Mouse (Mus musculus): Measurements from ENCODE around the gene Hyal2. TPM values are rescaled to one million over a fixed set of nuclear protein-coding genes. Genes with fewer than 3 reads are reported as not detected.

Gene Hyal2
- polyA plus RNA-seq, 1 experiment from 2014 or later: 85.4 TPM

DNA sequence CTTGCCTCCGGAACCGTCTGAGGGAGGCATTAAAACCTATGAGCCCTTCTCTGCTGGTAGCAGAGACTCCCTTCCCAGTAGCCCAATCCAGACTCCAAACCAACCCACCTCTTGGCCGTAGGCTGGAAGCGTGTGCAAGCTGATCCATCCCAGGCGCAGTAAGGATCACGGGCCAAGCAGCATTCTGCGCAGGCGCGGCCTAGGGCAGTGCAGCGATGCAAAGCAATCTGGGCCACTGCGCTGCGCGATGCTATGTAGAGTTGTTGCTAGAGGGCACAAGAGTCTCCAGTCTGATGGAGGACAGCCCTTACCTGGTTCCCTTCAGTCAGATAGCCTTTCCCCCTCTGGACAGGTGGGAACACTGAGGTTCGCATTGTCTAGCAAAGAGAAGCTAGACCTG lies 32.1 kb downstream of the Hyal2 start:
- WGBS: 81% methylated on average over 14 of the region's 14 CpGs
- Histone ChIP-seq H3K4me3 (no peak overlapping the region), H3K9ac (no peak overlapping the region), H3K27me3 (no peaks in the 10 kb centered on the region), H3K4me1 (peaks cover 17% of the 10 kb centered on the region), H3K27ac (no peak overlapping the region), H3K4me2 (no peak overlapping the region), H3K9me3 (replicated peaks) (no peaks in the 10 kb centered on the region), H3K36me3 (ENCODE audit: poor library complexity, severe bottlenecking) (no peaks in the 10 kb centered on the region)
- no peak for ATAC-seq

- WGBS: 79% methylated on average over 12 of the region's 12 CpGs
- H3K4me2 ChIP-seq: no peak overlapping the region
- H3K27ac ChIP-seq: no peak overlapping the region
- no peaks in the 10 kb centered on the region for H3K27me3 ChIP-seq
- H3K9ac ChIP-seq: no peak overlapping the region
- H3K4me1 ChIP-seq: peaks cover 23% of the 10 kb centered on the region
- H3K9me3 ChIP-seq (replicated peaks): no peaks in the 10 kb centered on the region
- H3K4me3 ChIP-seq: no peak overlapping the region
- ATAC-seq: no peak
- H3K36me3 ChIP-seq (ENCODE audit: poor library complexity, severe bottlenecking): no peaks in the 10 kb centered on the region
These were observed 33.0 kb downstream of the Hyal2 start for GRCm38 (mm10) chr9:107600745-107601144.

GRCm38 (mm10) chr9:107601275-107601674 lies 33.5 kb downstream of the Hyal2 start:
- no peak overlapping the region for H3K9ac ChIP-seq
- WGBS: 87% methylated on average over 11 of the region's 11 CpGs
- ATAC-seq: no peak
- H3K27me3 ChIP-seq: no peaks in the 10 kb centered on the region
- no peaks in the 10 kb centered on the region for H3K36me3 ChIP-seq (ENCODE audit: poor library complexity, severe bottlenecking)
- H3K4me3 ChIP-seq: no peak overlapping the region
- H3K4me1 ChIP-seq: peaks cover 29% of the 10 kb centered on the region
- H3K9me3 ChIP-seq (replicated peaks): no peaks in the 10 kb centered on the region
- H3K4me2 ChIP-seq: no peak overlapping the region
- no peak overlapping the region for H3K27ac ChIP-seq

DNA sequence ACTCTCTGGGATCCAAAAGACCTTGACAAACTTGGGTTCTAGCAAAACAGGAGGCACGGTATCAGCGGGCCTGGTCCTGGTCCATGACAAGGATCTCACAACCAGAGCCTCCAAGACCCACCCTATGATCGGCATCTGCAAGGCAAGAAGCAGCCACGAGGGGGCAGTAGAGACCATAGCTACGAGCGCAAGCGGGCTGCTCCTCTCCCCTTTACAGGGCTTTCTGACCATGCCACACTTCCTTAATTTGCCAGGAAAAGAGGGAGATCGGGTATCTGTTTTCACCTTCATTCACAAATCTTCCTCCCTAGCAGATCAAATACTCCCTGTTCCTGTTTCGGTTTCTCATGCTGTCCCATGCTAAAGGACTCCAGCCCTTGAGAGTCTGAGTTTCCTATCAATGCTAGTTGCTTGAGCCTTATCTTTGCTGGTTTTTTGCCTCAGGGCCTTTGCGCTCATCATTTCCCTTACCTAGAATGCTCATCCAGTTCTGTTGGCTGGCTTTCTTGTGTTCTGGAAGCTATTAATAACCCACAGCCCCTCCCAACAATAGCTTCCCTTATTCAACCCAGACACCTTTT lies 34.4 kb downstream of the Hyal2 start:
- Histone ChIP-seq H3K27ac (no peak overlapping the region), H3K36me3 (ENCODE audit: poor library complexity, severe bottlenecking) (no peaks in the 10 kb centered on the region), H3K4me1 (peaks cover 38% of the 10 kb centered on the region), H3K9ac (no peak overlapping the region; the same call in 1 of the 2 replicates), H3K4me2 (no peak overlapping the region), H3K4me3 (no peak overlapping the region), H3K9me3 (replicated peaks) (no peaks in the 10 kb centered on the region), H3K27me3 (no peaks in the 10 kb centered on the region)
- 13% methylated on average over 10 of the region's 10 CpGs for WGBS
- ATAC-seq: peak; percentile 72

- no peak for ATAC-seq
- Histone ChIP-seq H3K9ac (no peak overlapping the region), H3K27ac (no peak overlapping the region), H3K27me3 (no peaks in the 10 kb centered on the region), H3K4me3 (no peak overlapping the region), H3K9me3 (replicated peaks) (no peaks in the 10 kb centered on the region), H3K4me1 (peaks cover 49% of the 10 kb centered on the region), H3K4me2 (no peak overlapping the region), H3K36me3 (ENCODE audit: poor library complexity, severe bottlenecking) (no peaks in the 10 kb centered on the region)
- 87% methylated on average over 6 of the region's 6 CpGs for WGBS
These were observed 35.5 kb downstream of the Hyal2 start for GRCm38 (mm10) chr9:107603251-107603650.

GRCm38 (mm10) chr9:107605041-107605661 lies 37.4 kb downstream of the Hyal2 start:
- no peak overlapping the region for H3K27ac ChIP-seq
- ATAC-seq: no peak
- H3K9me3 ChIP-seq (replicated peaks): no peaks in the 10 kb centered on the region
- H3K4me2 ChIP-seq: 0 out of 2 replicates have a peak overlapping the region, but pooled peaks have one; percentile 10
- H3K36me3 ChIP-seq (ENCODE audit: poor library complexity, severe bottlenecking): no peaks in the 10 kb centered on the region
- no peak overlapping the region for H3K4me3 ChIP-seq
- H3K4me1 ChIP-seq: peaks cover 63% of the 10 kb centered on the region
- H3K27me3 ChIP-seq: no peaks in the 10 kb centered on the region
- peak overlapping the region; percentile 37; the same call in 1 of the 2 replicates for H3K9ac ChIP-seq
- 43% methylated on average over 23 of the region's 23 CpGs for WGBS

DNA sequence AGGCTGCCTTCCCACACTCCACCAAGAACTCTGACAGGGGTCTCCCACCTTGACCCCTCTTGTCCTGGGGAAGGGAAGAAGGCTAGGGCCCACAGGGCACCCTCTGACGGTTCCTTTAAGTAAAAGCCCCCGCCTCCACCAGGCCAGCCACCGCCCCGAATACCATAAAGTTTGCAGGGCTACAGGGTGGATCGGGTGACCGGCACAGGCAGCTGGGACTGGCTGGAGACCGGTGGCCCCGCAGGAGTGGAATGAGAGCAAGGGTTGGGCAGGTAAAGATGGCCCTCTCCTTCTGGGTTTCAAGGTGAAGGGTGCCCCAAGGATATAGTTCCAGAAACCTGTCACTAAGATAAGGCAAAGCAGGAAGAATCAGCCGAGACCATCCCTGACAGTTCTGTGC lies 38.8 kb downstream of the Hyal2 start:
- WGBS: 26% methylated on average over 9 of the region's 9 CpGs
- peak overlapping the region; percentile 10; the same call in 1 of the 2 replicates for H3K9ac ChIP-seq
- no peak for ATAC-seq

GRCm38 (mm10) chr9:107607036-107607435 lies 39.3 kb downstream of the Hyal2 start:
- H3K27me3 ChIP-seq: no peaks in the 10 kb centered on the region
- no peaks in the 10 kb centered on the region for H3K36me3 ChIP-seq (ENCODE audit: poor library complexity, severe bottlenecking)
- H3K27ac ChIP-seq: no peak overlapping the region
- no peak overlapping the region for H3K4me2 ChIP-seq
- no peak for ATAC-seq
- no peak overlapping the region for H3K4me3 ChIP-seq
- H3K9ac ChIP-seq: peak overlapping the region; percentile 10; the same call in 1 of the 2 replicates
- no peaks in the 10 kb centered on the region for H3K9me3 ChIP-seq (replicated peaks)
- peaks cover 72% of the 10 kb centered on the region for H3K4me1 ChIP-seq
- WGBS: 59% methylated on average over 2 of the region's 2 CpGs

More for the DNA sequence above, 38.8 kb downstream of the Hyal2 start:
- H3K27ac ChIP-seq: no peak overlapping the region
- no peaks in the 10 kb centered on the region for H3K27me3 ChIP-seq
- H3K4me1 ChIP-seq: peaks cover 68% of the 10 kb centered on the region
- H3K4me2 ChIP-seq: no peak overlapping the region
- H3K9me3 ChIP-seq (replicated peaks): no peaks in the 10 kb centered on the region
- no peak overlapping the region for H3K4me3 ChIP-seq
- no peaks in the 10 kb centered on the region for H3K36me3 ChIP-seq (ENCODE audit: poor library complexity, severe bottlenecking)

- Histone ChIP-seq H3K4me1 (peaks cover 69% of the 10 kb centered on the region), H3K9me3 (replicated peaks) (no peaks in the 10 kb centered on the region), H3K27me3 (no peaks in the 10 kb centered on the region), H3K4me3 (no peak overlapping the region), H3K9ac (0 out of 2 replicates have a peak overlapping the region, but pooled peaks have one; percentile 10), H3K27ac (no peak overlapping the region), H3K36me3 (ENCODE audit: poor library complexity, severe bottlenecking) (no peaks in the 10 kb centered on the region), H3K4me2 (no peak overlapping the region)
- WGBS: 57% methylated on average over 9 of the region's 9 CpGs
- no peak for ATAC-seq
These were observed 40.0 kb downstream of the Hyal2 start for GRCm38 (mm10) chr9:107607653-107608245.

- H3K4me1 ChIP-seq: peaks cover 73% of the 10 kb centered on the region
- H3K9me3 ChIP-seq (replicated peaks): no peaks in the 10 kb centered on the region
- H3K27ac ChIP-seq: 0 out of 2 replicates have a peak within 1 kb of the TSS, but pooled peaks have one; percentile 5
- no peak for ATAC-seq
- H3K4me3 ChIP-seq: no peak within 1 kb of the TSS
- 0 out of 2 replicates have a peak within 1 kb of the TSS, but pooled peaks have one; percentile 12 for H3K9ac ChIP-seq
- WGBS: 43% methylated on average over 12 of the region's 12 CpGs
- H3K36me3 ChIP-seq (ENCODE audit: poor library complexity, severe bottlenecking): peaks cover 4% of the 10 kb centered on the region
- no peaks in the 10 kb centered on the region for H3K27me3 ChIP-seq
- no peak within 1 kb of the TSS for H3K4me2 ChIP-seq
These were observed 41.1 kb downstream of the Hyal2 start, which contains the start of gene Sema3b for GRCm38 (mm10) chr9:107608741-107609432. Gene Sema3b (minus strand): TSS chr9:107609229.

DNA sequence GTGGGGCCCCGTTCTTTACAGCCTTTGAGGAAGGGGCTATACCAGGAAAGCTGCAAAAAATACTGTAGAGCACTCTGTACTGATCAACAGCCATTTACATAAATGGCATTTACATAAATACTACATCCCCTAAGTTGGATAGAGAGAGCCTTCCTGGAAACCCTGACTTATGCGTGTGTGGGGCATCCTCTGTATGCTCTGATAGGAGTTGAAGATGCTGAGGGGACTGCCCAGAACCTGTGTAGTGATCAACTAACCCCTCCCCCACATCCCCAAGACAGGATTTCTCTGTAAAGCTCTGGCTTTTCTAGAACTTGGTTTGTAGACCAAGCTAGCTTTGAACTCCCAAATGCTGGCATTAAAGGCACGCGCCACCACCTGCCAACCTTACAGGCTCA lies 41.7 kb downstream of the Hyal2 start:
- H3K27me3 ChIP-seq: no peaks in the 10 kb centered on the region
- no peak overlapping the region for H3K4me2 ChIP-seq
- no peak for ATAC-seq
- no peak overlapping the region for H3K9ac ChIP-seq
- peaks cover 67% of the 10 kb centered on the region for H3K4me1 ChIP-seq
- WGBS: 63% methylated on average over 4 of the region's 4 CpGs
- H3K9me3 ChIP-seq (replicated peaks): no peaks in the 10 kb centered on the region
- 0 out of 2 replicates have a peak overlapping the region, but pooled peaks have one; percentile 5 for H3K27ac ChIP-seq
- H3K36me3 ChIP-seq (ENCODE audit: poor library complexity, severe bottlenecking): peaks cover 10% of the 10 kb centered on the region
- H3K4me3 ChIP-seq: no peak overlapping the region

Measured in forebrain, embryonic 13.5 days (tissue).